Mouse (Mus musculus) stomach, embryonic 15.5 days (tissue): Measurements from ENCODE around the gene Rep15. TPM values are rescaled to one million over a fixed set of nuclear protein-coding genes. Genes with fewer than 3 reads are reported as not detected.

Source experiments
- ATAC-seq: fragments of 200-750 bp; cut with Nextera tagmentation; 2 replicates; pipeline ENCODE4 v1.8.0; 2017; ENCODE audit warnings: low read depth, moderate number of reproducible peaks, moderate TSS enrichment; ENCODE audit not compliant: insufficient read depth, low FRiP score
- H3K27ac ChIP-seq: fragments of 300-500 bp; sonication (generic); 2 replicates; pipeline ENCODE4 v1.5.1; 2015; ENCODE audit warnings: mild to moderate bottlenecking, inconsistent platforms
- H3K27me3 ChIP-seq: fragments of 300-500 bp; sonication (generic); replicated peaks from 2 replicates; pipeline ENCODE4 v1.6.1; 2015; ENCODE audit warnings: inconsistent platforms
- H3K36me3 ChIP-seq: fragments of 300-500 bp; sonication (generic); 2 replicates; pipeline ENCODE4 v1.6.1; 2015; ENCODE audit warnings: inconsistent platforms
- H3K4me1 ChIP-seq: fragments of 300-500 bp; sonication (generic); 2 replicates; pipeline ENCODE4 v1.6.1; 2015; ENCODE audit warnings: inconsistent platforms
- H3K4me2 ChIP-seq: fragments of 300-500 bp; sonication (generic); 2 replicates; pipeline ENCODE4 v1.6.1; 2015; ENCODE audit warnings: mild to moderate bottlenecking, inconsistent platforms
- H3K4me3 ChIP-seq: fragments of 300-500 bp; sonication (generic); replicated peaks from 2 replicates; pipeline ENCODE4 v1.5.1; 2015; ENCODE audit warnings: inconsistent platforms
- H3K9ac ChIP-seq: fragments of 300-500 bp; sonication (generic); 2 replicates; pipeline ENCODE4 v1.6.1; 2015; ENCODE audit warnings: inconsistent platforms
- H3K9me3 ChIP-seq: fragments of 300-500 bp; sonication (generic); 2 replicates; pipeline ENCODE4 v1.6.1; 2016; ENCODE audit warnings: inconsistent platforms
- WGBS: fragments of 180-500 bp; shearing (Covaris S2); methylation state at CpG from one replicate; pipeline ENCODE4 v1.1.7; 2015; 5-methylcytosine and 5-hydroxymethylcytosine counted together
- polyA plus RNA-seq: library from polyadenylated mRNA; unstranded; fragments of >200 nt; fragmentation: Nextera tagmentation; extraction: Ambion mirVana; gene quantifications from 2 replicates; pipeline ENCODE4 v1.2.1, GENCODE M21; 2015

Gene Rep15
- polyA plus RNA-seq, 1 experiment from 2014 or later: 3.2 TPM

DNA sequence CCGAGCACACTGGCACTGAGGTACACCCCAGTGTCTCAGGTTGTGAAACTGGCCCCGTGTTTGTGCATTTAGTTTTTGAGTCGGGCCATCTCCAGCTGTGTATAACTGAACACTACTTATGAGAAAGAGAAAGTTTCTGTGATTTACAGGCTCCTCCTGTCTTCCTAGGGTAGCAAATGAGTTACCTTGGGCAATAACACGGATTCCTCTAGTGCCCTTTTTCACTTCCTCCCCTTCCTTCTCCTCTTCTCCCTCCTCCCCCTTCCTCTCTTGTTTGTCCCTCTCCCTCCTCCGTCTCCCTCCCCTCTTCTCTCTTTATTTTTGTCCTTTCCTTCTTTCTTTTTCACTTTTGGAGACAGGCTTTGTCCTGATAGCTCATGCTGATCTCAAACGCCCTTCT is 20.8 kb upstream of the Rep15 start:
- WGBS: 72% methylated on average over 6 of the region's 6 CpGs
- H3K27ac ChIP-seq: no peak overlapping the region
- H3K9me3 ChIP-seq: no peaks in the 10 kb centered on the region
- H3K36me3 ChIP-seq: peaks cover 14% of the 10 kb centered on the region; the same call in 1 of the 2 replicates
- ATAC-seq: no peak
- no peaks in the 10 kb centered on the region for H3K27me3 ChIP-seq
- H3K4me3 ChIP-seq: no peak overlapping the region
- no peaks in the 10 kb centered on the region for H3K4me1 ChIP-seq
- H3K4me2 ChIP-seq: no peak overlapping the region
- H3K9ac ChIP-seq: no peak overlapping the region

GRCm38 (mm10) chr6:147011977-147012376 is 20.4 kb upstream of the Rep15 start:
- Histone ChIP-seq H3K36me3 (peaks cover 10% of the 10 kb centered on the region; the same call in 1 of the 2 replicates), H3K4me2 (no peak overlapping the region), H3K9me3 (no peaks in the 10 kb centered on the region), H3K27me3 (no peaks in the 10 kb centered on the region), H3K27ac (no peak overlapping the region), H3K4me3 (no peak overlapping the region), H3K9ac (no peak overlapping the region), H3K4me1 (no peaks in the 10 kb centered on the region)
- no peak for ATAC-seq
- WGBS: 87% methylated on average over 6 of the region's 6 CpGs

DNA sequence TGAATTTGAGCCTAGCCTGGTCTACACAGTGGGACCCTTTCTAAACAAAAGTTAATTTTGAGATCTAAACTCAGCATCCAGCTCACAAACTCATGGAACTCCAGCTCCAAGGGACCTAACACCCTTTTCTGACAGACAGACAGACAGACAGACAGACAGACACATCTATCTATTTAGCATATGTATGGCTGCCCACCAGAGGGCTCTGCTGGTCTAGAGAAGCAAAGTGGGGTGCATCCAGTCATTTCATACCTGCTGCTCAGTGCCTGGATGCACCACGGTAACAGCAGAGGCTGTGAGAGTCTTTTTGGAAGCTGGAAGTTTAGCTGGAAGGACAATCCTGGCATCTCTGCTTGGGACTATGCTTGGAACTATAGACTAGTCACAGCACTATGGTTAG is 18.8 kb upstream of the Rep15 start:
- peaks cover 5% of the 10 kb centered on the region; the same call in 1 of the 2 replicates for H3K36me3 ChIP-seq
- ATAC-seq: no peak

DNA sequence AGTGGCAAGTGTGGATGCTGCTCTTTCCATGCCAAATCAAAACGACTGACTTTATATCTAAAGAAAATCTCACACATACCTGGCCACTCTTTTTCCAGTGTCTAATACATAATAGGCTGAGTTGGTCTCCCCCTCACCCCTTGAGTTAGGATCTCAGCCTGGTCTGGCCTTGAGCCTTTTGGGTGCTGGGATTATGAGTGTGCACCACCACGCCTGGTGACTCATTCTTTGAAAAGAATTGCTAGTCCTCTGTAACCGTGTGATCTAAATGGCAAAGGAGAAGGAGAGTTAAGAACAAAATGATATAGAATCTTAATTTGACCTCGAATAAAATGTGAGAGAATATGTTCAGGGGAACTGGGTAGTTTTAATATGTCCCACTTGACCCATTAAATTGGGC is 14.5 kb upstream of the Rep15 start:
- Histone ChIP-seq H3K4me1 (no peaks in the 10 kb centered on the region), H3K36me3 (peaks cover 5% of the 10 kb centered on the region; the same call in 1 of the 2 replicates), H3K27ac (no peak overlapping the region), H3K9ac (no peak overlapping the region), H3K4me3 (no peak overlapping the region), H3K27me3 (no peaks in the 10 kb centered on the region), H3K9me3 (no peaks in the 10 kb centered on the region), H3K4me2 (no peak overlapping the region)
- WGBS: 82% methylated on average over 4 of the region's 4 CpGs
- ATAC-seq: no peak

More for the DNA sequence above, 18.8 kb upstream of the Rep15 start:
- H3K27ac ChIP-seq: no peak overlapping the region
- H3K9ac ChIP-seq: no peak overlapping the region
- no peaks in the 10 kb centered on the region for H3K9me3 ChIP-seq
- H3K4me1 ChIP-seq: no peaks in the 10 kb centered on the region
- no peak overlapping the region for H3K4me3 ChIP-seq
- no peak overlapping the region for H3K4me2 ChIP-seq
- no peaks in the 10 kb centered on the region for H3K27me3 ChIP-seq
- 90% methylated on average over 1 of the region's 1 CpGs for whole genome bisulfite sequencing

- H3K27ac ChIP-seq: no peak overlapping the region
- H3K4me2 ChIP-seq: no peak overlapping the region
- H3K27me3 ChIP-seq: no peaks in the 10 kb centered on the region
- peaks cover 5% of the 10 kb centered on the region; the same call in 1 of the 2 replicates for H3K36me3 ChIP-seq
- H3K4me1 ChIP-seq: no peaks in the 10 kb centered on the region
- no peak for ATAC-seq
- no peak overlapping the region for H3K9ac ChIP-seq
- no peaks in the 10 kb centered on the region for H3K9me3 ChIP-seq
- 92% methylated on average over 5 of the region's 5 CpGs for WGBS
- H3K4me3 ChIP-seq: no peak overlapping the region
These were observed 14.0 kb upstream of the Rep15 start for GRCm38 (mm10) chr6:147018364-147018763.

DNA sequence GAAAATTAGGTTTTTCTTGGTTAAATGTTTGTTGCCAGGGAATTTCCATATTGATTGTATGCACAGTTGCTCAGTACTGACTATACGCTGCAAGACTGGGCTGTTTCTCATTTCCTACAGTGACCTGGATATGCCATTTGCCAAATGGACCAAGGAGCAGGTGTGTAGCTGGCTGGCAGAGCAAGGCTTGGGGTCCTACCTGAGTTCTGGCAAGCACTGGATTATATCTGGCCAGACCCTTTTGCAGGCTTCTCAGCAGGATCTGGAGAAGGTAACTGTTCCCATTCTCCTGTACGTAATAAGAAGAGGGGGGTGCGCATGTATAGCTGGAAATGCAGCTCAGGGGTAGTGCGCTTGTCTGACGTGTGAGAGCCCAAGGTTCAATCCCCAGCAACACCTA is 11.2 kb upstream of the Rep15 start:
- Histone ChIP-seq H3K27me3 (no peaks in the 10 kb centered on the region), H3K9me3 (no peaks in the 10 kb centered on the region), H3K27ac (no peak overlapping the region), H3K9ac (no peak overlapping the region), H3K4me2 (no peak overlapping the region), H3K36me3 (peaks cover 6% of the 10 kb centered on the region; the same call in 1 of the 2 replicates), H3K4me1 (no peaks in the 10 kb centered on the region), H3K4me3 (no peak overlapping the region)
- WGBS: 90% methylated on average over 5 of the region's 5 CpGs
- ATAC-seq: no peak

DNA sequence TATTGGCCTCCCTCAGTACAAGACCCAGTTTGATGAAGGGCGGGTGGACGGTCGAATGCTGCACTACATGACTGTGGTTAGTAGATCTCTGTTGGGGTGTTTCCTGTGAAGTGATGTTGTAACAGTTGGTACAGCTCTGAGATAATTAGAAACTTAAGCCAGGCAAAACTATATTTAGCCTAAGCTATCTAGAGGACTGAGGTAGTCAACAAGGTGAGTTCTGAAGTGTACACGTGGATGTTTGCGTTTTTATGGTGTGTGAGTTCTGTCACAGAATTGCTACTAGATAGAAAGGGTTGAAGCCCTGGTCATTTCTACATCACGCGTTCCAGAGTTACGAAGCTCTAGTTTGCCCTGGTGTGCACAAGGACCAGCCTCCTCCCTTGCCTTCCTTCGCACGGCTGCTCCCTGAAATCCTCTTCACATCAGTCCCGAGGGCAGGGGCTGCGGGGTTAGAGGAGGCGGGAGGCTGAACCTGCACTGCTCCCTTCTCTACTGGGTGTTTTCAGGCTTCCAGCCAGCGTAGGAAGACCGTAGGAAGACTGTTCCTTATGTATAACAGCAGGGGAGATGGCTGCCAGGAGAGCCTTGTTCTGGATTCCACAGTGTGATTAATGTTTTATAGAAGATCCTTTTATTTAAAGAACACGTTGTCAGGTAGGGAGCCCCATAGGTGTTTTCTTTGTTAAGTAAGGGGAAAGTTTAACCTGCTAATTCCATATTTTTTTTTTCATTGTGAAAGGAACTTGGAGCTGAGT is 9.8 kb upstream of the Rep15 start:
- Histone ChIP-seq H3K9ac (no peak overlapping the region), H3K9me3 (no peaks in the 10 kb centered on the region), H3K4me3 (no peak overlapping the region), H3K4me1 (no peaks in the 10 kb centered on the region), H3K4me2 (no peak overlapping the region), H3K36me3 (peaks cover 6% of the 10 kb centered on the region; the same call in 1 of the 2 replicates), H3K27me3 (no peaks in the 10 kb centered on the region), H3K27ac (no peak overlapping the region)
- 80% methylated on average over 16 of the region's 16 CpGs for WGBS
- ATAC-seq: no peak

GRCm38 (mm10) chr6:147023133-147023395 is 9.3 kb upstream of the Rep15 start:
- Histone ChIP-seq H3K4me2 (no peak overlapping the region), H3K9ac (no peak overlapping the region), H3K4me1 (no peaks in the 10 kb centered on the region), H3K36me3 (peaks cover 6% of the 10 kb centered on the region; the same call in 1 of the 2 replicates), H3K27me3 (no peaks in the 10 kb centered on the region), H3K27ac (no peak overlapping the region), H3K4me3 (no peak overlapping the region), H3K9me3 (no peaks in the 10 kb centered on the region)
- 87% methylated on average over 2 of the region's 2 CpGs for WGBS
- ATAC-seq: no peak

DNA sequence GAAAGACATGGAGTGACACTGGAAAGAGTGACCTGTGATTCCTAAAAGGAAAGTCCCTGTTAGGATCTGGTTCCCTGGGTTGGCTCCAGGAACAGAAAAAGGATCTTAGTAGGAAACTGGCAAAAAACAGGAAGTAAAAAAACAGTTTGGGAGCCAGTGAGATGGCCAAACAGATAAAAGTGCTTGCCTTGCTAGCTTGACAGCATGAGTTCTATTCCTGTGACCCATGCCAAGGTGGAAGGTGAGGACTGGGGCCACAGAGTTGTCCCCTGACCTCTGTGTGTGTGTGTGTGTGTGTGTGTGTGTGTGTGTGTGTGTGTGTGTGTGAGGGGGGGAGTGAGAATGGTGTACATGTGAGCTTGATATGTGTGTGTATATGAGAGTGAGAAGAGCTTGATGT is 8.8 kb upstream of the Rep15 start:
- no peak for ATAC-seq
- H3K4me1 ChIP-seq: no peaks in the 10 kb centered on the region
- H3K4me2 ChIP-seq: no peak overlapping the region
- no peak overlapping the region for H3K9ac ChIP-seq
- H3K27me3 ChIP-seq: no peaks in the 10 kb centered on the region
- no peak overlapping the region for H3K4me3 ChIP-seq
- peaks cover 6% of the 10 kb centered on the region; the same call in 1 of the 2 replicates for H3K36me3 ChIP-seq
- no peak overlapping the region for H3K27ac ChIP-seq
- H3K9me3 ChIP-seq: no peaks in the 10 kb centered on the region

GRCm38 (mm10) chr6:147024761-147025160 is 7.6 kb upstream of the Rep15 start:
- ATAC-seq: peak; percentile 82
- H3K9ac ChIP-seq: no peak overlapping the region
- WGBS: 57% methylated on average over 3 of the region's 3 CpGs
- no peak overlapping the region for H3K4me3 ChIP-seq
- H3K27ac ChIP-seq: no peak overlapping the region
- no peaks in the 10 kb centered on the region for H3K9me3 ChIP-seq
- H3K4me1 ChIP-seq: no peaks in the 10 kb centered on the region
- H3K4me2 ChIP-seq: no peak overlapping the region
- no peaks in the 10 kb centered on the region for H3K27me3 ChIP-seq
- peaks cover 10% of the 10 kb centered on the region; the same call in 1 of the 2 replicates for H3K36me3 ChIP-seq

- H3K4me2 ChIP-seq: no peak overlapping the region
- no peaks in the 10 kb centered on the region for H3K9me3 ChIP-seq
- H3K9ac ChIP-seq: no peak overlapping the region
- peaks cover 17% of the 10 kb centered on the region; the same call in 1 of the 2 replicates for H3K36me3 ChIP-seq
- no peaks in the 10 kb centered on the region for H3K27me3 ChIP-seq
- H3K27ac ChIP-seq: no peak overlapping the region
- H3K4me3 ChIP-seq: no peak overlapping the region
- H3K4me1 ChIP-seq: no peaks in the 10 kb centered on the region
- ATAC-seq: no peak
- WGBS: 78% methylated on average over 2 of the region's 2 CpGs
These were observed 4.0 kb upstream of the Rep15 start for GRCm38 (mm10) chr6:147028396-147028795.

DNA sequence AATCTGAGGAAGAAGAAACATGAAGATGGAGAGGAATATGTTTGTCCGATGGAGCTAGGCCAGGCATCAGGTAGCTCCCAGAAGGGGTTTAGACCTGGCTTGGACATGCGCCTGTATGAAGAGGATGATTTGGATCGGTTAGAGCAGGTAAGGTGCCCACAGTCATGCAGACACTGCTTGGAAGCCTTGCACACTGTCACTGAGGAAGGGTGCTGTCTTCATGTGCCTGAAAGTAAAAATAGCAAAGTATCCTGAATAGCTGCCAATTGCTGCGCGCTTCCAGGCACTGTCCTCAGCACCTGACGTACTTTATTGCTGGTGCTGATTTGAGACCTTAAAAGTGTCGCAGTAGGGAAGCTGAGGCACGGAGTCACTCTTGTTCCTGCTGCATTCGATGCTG is 2.8 kb upstream of the Rep15 start:
- Histone ChIP-seq H3K9ac (no peak overlapping the region), H3K27me3 (no peaks in the 10 kb centered on the region), H3K4me3 (no peak overlapping the region), H3K4me1 (no peaks in the 10 kb centered on the region), H3K4me2 (no peak overlapping the region), H3K9me3 (no peaks in the 10 kb centered on the region), H3K27ac (no peak overlapping the region), H3K36me3 (peaks cover 17% of the 10 kb centered on the region; the same call in 1 of the 2 replicates)
- 92% methylated on average over 9 of the region's 9 CpGs for WGBS
- ATAC-seq: no peak
